Mouse (Mus musculus): Measurements from ENCODE around the gene Rwdd4a. TPM values are rescaled to one million over a fixed set of nuclear protein-coding genes. Genes with fewer than 3 reads are reported as not detected.

The Rwdd4a gene
- polyA plus RNA-seq, 1 experiment from 2014 or later, result 36.3 TPM

DNA sequence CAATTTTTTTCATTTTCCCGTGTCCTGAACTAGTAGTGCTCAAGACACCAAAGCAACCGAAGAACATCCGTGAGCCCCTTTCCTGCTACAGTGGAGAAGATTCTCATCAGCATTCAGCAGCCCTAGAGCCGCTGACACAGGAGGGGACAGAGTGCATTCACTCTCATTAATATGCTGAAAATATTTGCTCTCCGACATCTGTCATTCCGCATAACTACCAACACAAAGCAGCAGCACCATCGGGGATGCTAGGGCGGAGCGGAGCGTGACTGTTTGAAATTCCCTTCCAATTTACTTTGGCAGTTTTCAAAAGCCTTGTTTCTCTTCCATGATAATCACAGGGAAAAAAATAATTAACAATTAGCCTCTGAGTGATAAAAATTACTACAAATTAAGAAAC lies 56.9 kb downstream of the Rwdd4a start:
- Histone ChIP-seq H3K27ac (no peak overlapping the region), H3K4me2 (no peak overlapping the region), H3K9ac (no peak overlapping the region), H3K27me3 (replicated peaks) (no peaks in the 10 kb centered on the region), H3K9me3 (replicated peaks) (no peaks in the 10 kb centered on the region), H3K36me3 (no peaks in the 10 kb centered on the region), H3K4me1 (no peaks in the 10 kb centered on the region), H3K4me3 (no peak overlapping the region)
- 82% methylated on average over 10 of the region's 10 CpGs for WGBS (ENCODE audit: insufficient replicate concordance)
- no peak for ATAC-seq

DNA sequence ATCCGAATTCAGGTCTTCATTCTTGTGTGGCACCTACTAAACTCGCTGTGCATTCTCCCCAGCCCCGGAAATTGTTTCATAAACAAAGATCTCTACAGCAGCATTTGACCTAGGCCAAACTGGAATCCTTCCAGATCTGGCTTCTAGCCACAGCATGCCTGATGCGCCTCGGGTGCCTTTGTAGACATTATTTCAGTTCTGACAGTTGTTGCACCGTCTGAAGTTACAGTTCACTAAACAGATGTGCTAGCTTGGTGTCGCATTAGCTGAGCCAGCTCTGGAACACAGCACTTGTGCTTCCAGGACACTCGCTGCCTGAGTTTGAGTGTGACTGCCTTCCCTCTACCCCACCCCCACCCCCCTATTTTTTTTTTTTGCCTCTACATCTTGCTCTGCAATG lies 67.2 kb downstream of the Rwdd4a start:
- Histone ChIP-seq H3K4me3 (no peak overlapping the region), H3K27ac (no peak overlapping the region), H3K27me3 (replicated peaks) (no peaks in the 10 kb centered on the region), H3K4me2 (no peak overlapping the region), H3K9me3 (replicated peaks) (no peaks in the 10 kb centered on the region), H3K9ac (no peak overlapping the region), H3K4me1 (no peaks in the 10 kb centered on the region), H3K36me3 (no peaks in the 10 kb centered on the region)
- ATAC-seq, result no peak
- 76% methylated on average over 8 of the region's 8 CpGs for WGBS (ENCODE audit: insufficient replicate concordance)

Small RNA genes within 50 kb of the gene (microRNA-seq; reads per million reads assigned to microRNA genes)
- not detected for gene Gm27409

Other genes with a start within 250 kb of the Rwdd4a start
- gene Stox2, start 87.3 kb upstream of the Rwdd4a start, polyA plus RNA-seq (2016; fragmentation: Nextera tagmentation; extraction: Ambion mirVana), result 0.89 and 0.97 TPM in 2 replicates
- gene Trappc11, start 194 bp upstream of the Rwdd4a start, polyA plus RNA-seq (2016; fragmentation: Nextera tagmentation; extraction: Ambion mirVana), result 22.6 and 23.9 TPM in 2 replicates
- gene Ing2, start 141.9 kb downstream of the Rwdd4a start, polyA plus RNA-seq (2016; fragmentation: Nextera tagmentation; extraction: Ambion mirVana), result 14.9 and 15.1 TPM in 2 replicates
- 17.1 and 18.4 TPM in 2 replicates for gene Cdkn2aip, start 180.3 kb downstream of the Rwdd4a start, polyA plus RNA-seq (2016; fragmentation: Nextera tagmentation; extraction: Ambion mirVana)

All from liver, embryonic 12.5 days (tissue).